Mouse (Mus musculus) megakaryocyte progenitor cell, adult 5-6 weeks (primary cell): ENCODE results near the gene Traf4. TPM values are rescaled to one million over a fixed set of nuclear protein-coding genes. Genes with fewer than 3 reads are reported as not detected.

ENCODE experiments used
- ATAC-seq: replicated peaks from 2 replicates; pipeline ENCODE4 v1.8.0; 2016; ENCODE audit warnings: mild to moderate bottlenecking, moderate TSS enrichment, inconsistent platforms; ENCODE audit not compliant: poor library complexity
- total RNA-seq, 2 experiments: library from RNA; stranded (forward) in 1 of 2; stranded (reverse) in 1 of 2; fragments of 157-497, 149-512 nt in 1 of 2; fragments of 200-1000 nt in 1 of 2; gene quantifications; 2 replicates each; pipeline versions ENCODE4 v1.2.3 to v1.2.4; 2015 to 2017

The Traf4 gene
- total RNA-seq, 2 experiments from 2014 or later, result 2.5 to 4.7 TPM

- no peak for ATAC-seq
Measured at GRCm38 (mm10) chr11:78167257-78167959, 2.0 kb upstream of the Traf4 start.

GRCm38 (mm10) chr11:78166640-78167039 lies 1.3 kb upstream of the Traf4 start:
- no peak for ATAC-seq

GRCm38 (mm10) chr11:78166161-78166560 lies 772 bp upstream of the Traf4 start:
- ATAC-seq, result no peak

- ATAC-seq, result peak; percentile 15; the same call in 1 of the 2 replicates
Measured at GRCm38 (mm10) chr11:78165761-78166109, 346 bp upstream of the Traf4 start.

GRCm38 (mm10) chr11:78164604-78164923 lies 825 bp downstream of the Traf4 start:
- ATAC-seq, result no peak

- ATAC-seq, result no peak
Measured at GRCm38 (mm10) chr11:78163681-78164603, 1.4 kb downstream of the Traf4 start.

- ATAC-seq, result no peak
Measured at GRCm38 (mm10) chr11:78163045-78163444, 2.3 kb downstream of the Traf4 start.

- no peak for ATAC-seq
Measured at GRCm38 (mm10) chr11:78162504-78162903, 2.9 kb downstream of the Traf4 start.

- no peak for ATAC-seq
Measured at GRCm38 (mm10) chr11:78161968-78162367, 3.4 kb downstream of the Traf4 start.

- no peak for ATAC-seq
Measured at GRCm38 (mm10) chr11:78161169-78161568, 4.2 kb downstream of the Traf4 start.

GRCm38 (mm10) chr11:78160675-78161074 lies 4.7 kb downstream of the Traf4 start:
- ATAC-seq, result no peak

- ATAC-seq, result no peak
Measured at GRCm38 (mm10) chr11:78160171-78160570, 5.2 kb downstream of the Traf4 start.

GRCm38 (mm10) chr11:78159557-78159956 lies 5.8 kb downstream of the Traf4 start:
- ATAC-seq, result no peak

GRCm38 (mm10) chr11:78159096-78159495 lies 6.3 kb downstream of the Traf4 start:
- ATAC-seq, result peak; percentile 99

GRCm38 (mm10) chr11:78156156-78156699 lies 9.2 kb downstream of the Traf4 start:
- ATAC-seq, result no peak

- no peak for ATAC-seq
Measured at GRCm38 (mm10) chr11:78155674-78156073, 9.7 kb downstream of the Traf4 start.

GRCm38 (mm10) chr11:78153778-78154177 lies 11.6 kb downstream of the Traf4 start:
- ATAC-seq, result no peak

GRCm38 (mm10) chr11:78152299-78153231 lies 12.8 kb downstream of the Traf4 start:
- no peak for ATAC-seq

GRCm38 (mm10) chr11:78151161-78151560 lies 14.2 kb downstream of the Traf4 start:
- ATAC-seq, result peak; percentile 86

- ATAC-seq, result no peak
Measured at GRCm38 (mm10) chr11:78146707-78147543, 18.5 kb downstream of the Traf4 start.
